Mouse (Mus musculus): ENCODE measurements at regions not wholly inside any gene's neighbourhood (a gene's known extent, or its start where the extent isn't known, plus 50 kb on each side); places are given as distances from the start of the nearest gene placed in this dataset.

DNA sequence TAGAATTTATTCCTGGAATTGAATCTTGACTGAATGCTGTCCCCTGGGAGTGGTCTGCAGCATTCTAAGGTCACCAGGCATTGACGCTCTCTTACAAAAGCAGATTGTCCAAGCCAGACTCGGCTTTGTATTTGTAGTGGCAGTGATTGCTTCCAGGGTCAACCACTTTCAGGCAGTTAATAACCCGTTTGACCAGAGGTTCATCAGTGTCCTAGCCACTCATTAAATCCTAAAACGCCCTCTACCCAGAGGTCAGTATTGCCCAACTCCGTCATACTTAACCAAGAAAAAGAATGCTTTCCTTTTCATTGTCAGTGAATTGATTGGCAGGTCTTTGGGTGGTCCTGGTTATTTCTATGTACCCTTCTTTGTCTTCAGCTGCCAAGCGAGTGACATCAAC lies 194.6 kb upstream of the Mctp2 start:
- TF ChIP-seq CTCF (IDR thresholded peaks at IDR 0.05) (no peak), EP300 (IDR thresholded peaks at IDR 0.05) (no peak)
